Comparison of ENCODE assay signal across 7 mouse cellular contexts in the genomic region with DNA sequence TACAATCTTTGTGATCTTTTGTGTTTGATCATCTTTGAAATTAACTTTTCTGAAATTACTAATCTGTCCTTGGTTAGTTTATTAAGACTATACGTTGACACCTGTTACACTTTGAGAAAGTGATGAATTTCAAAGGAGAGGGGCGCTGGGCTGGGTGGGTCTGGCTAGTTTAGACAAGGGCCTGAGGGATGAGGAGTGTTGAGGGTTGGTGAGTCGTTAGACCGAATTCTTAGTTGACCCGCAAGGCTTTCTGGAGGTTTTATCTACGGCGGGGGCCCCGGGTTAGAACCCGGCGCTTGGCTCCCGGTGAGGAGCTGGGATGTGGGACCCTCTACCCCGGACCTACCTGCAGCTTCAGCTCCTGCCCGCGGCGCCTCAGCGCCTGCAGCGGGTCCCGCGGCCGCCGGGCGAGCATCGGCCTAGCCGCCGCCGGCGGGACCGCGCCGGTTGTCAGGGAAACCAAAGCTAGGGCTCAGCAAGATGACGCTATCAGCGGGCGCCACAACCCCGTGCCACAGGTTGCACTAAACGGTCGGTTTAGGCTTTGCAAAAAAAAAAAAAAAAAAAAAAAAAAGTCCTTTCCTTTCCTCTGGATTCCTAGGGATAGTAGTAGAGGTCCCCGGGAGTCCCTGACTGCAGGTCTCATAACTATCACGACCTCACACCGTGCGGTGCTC. TPM values are rescaled to one million over a fixed set of nuclear protein-coding genes. Genes with fewer than 3 reads are reported as not detected.
A peak's percentile ranks its signal among the peaks of the same experiment; 100 is the strongest.
DNase-seq lines count a peak whose midpoint lies in the region; ATAC-seq and TF ChIP-seq lines count a peak whose summit lies in the region.

A gene (minus strand): TSS at position 458 of the 677 bp plus-strand sequence.

- TF ChIP-seq POLR2A in small intestine, adult 2 months (IDR thresholded peaks at IDR 0.05; ENCODE audit: low read depth, low read length) = no peak; the same call in 1 of the 2 replicates

- DNase-seq in adrenal gland, adult 8-10 months = peak; percentile 77
- peak; percentile 86 for DNase-seq in embryo, embryonic 9.5 days (ENCODE audit: extremely low spot score)
- DNase-seq in gonadal fat pad, adult 2 months (ENCODE audit: low read depth) = peak; percentile 2
- peak; percentile 87 for DNase-seq in left cerebral cortex, postnatal 4 days

- no peak within 1 kb of the TSS for H3K27ac ChIP-seq in intestine, postnatal 0 days (ENCODE audit: low read depth, low read length)
- peak within 1 kb of the TSS; percentile 52; the same call in 1 of the 2 replicates for H3K27ac ChIP-seq in midbrain, embryonic 12.5 days (replicated peaks)
- H3K27ac ChIP-seq in small intestine, adult 2 months (ENCODE audit: insufficient read depth, low read depth, low read length) = no peak within 1 kb of the TSS

- under 1% methylated on average over 40 of the region's 40 CpGs for WGBS in intestine, postnatal 0 days
- WGBS in midbrain, embryonic 12.5 days = under 1% methylated on average over 40 of the region's 40 CpGs
- WGBS in small intestine, adult 2 months = 1% methylated on average over 40 of the region's 40 CpGs

- H3K4me3 ChIP-seq in intestine, postnatal 0 days (ENCODE audit: low read depth, low read length) = peak within 1 kb of the TSS; percentile 69
- peak within 1 kb of the TSS; percentile 72 for H3K4me3 ChIP-seq in midbrain, embryonic 12.5 days
- peak within 1 kb of the TSS; percentile 66 for H3K4me3 ChIP-seq in small intestine, adult 2 months (ENCODE audit: low read depth, low read length)

- no peaks in the 10 kb centered on the region for H3K9me3 ChIP-seq in intestine, postnatal 0 days (ENCODE audit: control insufficient read depth)
- H3K9me3 ChIP-seq in midbrain, embryonic 12.5 days = no peaks in the 10 kb centered on the region

- H3K9ac ChIP-seq in intestine, postnatal 0 days (ENCODE audit: low read depth, low read length) = peak within 1 kb of the TSS; percentile 69
- peak within 1 kb of the TSS; percentile 72 for H3K9ac ChIP-seq in midbrain, embryonic 12.5 days (replicated peaks)

- ATAC-seq in intestine, postnatal 0 days = peak; percentile 87
- peak; percentile 79 for ATAC-seq in midbrain, embryonic 12.5 days (ENCODE audit: low FRiP score, low read depth)

- no peaks in the 10 kb centered on the region for H3K36me3 ChIP-seq in intestine, postnatal 0 days (ENCODE audit: control insufficient read depth, insufficient read depth)
- no peaks in the 10 kb centered on the region for H3K36me3 ChIP-seq in midbrain, embryonic 12.5 days
- H3K36me3 ChIP-seq in small intestine, adult 2 months (ENCODE audit: control insufficient read depth, insufficient read depth, low read length) = no peaks in the 10 kb centered on the region

- intact Hi-C loops in left cerebral cortex, postnatal 4 days (cut with DNase I) = no loop called here

- H3K4me2 ChIP-seq in intestine, postnatal 0 days (replicated peaks; ENCODE audit: low read depth) = peak within 1 kb of the TSS; percentile 80
- peak within 1 kb of the TSS; percentile 74 for H3K4me2 ChIP-seq in midbrain, embryonic 12.5 days (replicated peaks)

- no peaks in the 10 kb centered on the region for H3K27me3 ChIP-seq in intestine, postnatal 0 days (replicated peaks; ENCODE audit: control insufficient read depth, insufficient read depth, low read length)
- H3K27me3 ChIP-seq in midbrain, embryonic 12.5 days = no peaks in the 10 kb centered on the region
- no peaks in the 10 kb centered on the region for H3K27me3 ChIP-seq in small intestine, adult 2 months (ENCODE audit: control insufficient read depth, insufficient read depth, low read length)

- H3K4me1 ChIP-seq in intestine, postnatal 0 days (replicated peaks; ENCODE audit: control insufficient read depth, insufficient read depth, low read length) = peaks cover 8% of the 10 kb centered on the region; the same call in 1 of the 2 replicates
- peaks cover 29% of the 10 kb centered on the region for H3K4me1 ChIP-seq in midbrain, embryonic 12.5 days
- peaks cover 4% of the 10 kb centered on the region; the same call in 1 of the 2 replicates for H3K4me1 ChIP-seq in small intestine, adult 2 months (ENCODE audit: control insufficient read depth, insufficient read depth, insufficient read length, low read length)

- no peak for TF ChIP-seq CTCF in intestine, postnatal 0 days (IDR thresholded peaks at IDR 0.05; ENCODE audit: low read depth)
- no peak for TF ChIP-seq CTCF in small intestine, adult 2 months (IDR thresholded peaks at IDR 0.05; ENCODE audit: extremely low read depth, insufficient read length, insufficient replicate concordance, low read depth, low read length)

RNA-seq across cellular contexts. Expression of the gene that starts here (rescaled TPM):
- 10 to 100 TPM; 16.8 to 35.0 (median 24.4) TPM for total RNA-seq in adrenal gland, adult 8-10 months (2022)
- polyA plus RNA-seq in gonadal fat pad, adult 2 months (2012; rRNA removed) = 19.9 and 21.3 TPM in 2 replicates
- 13.0 and 13.3 TPM in 2 replicates for polyA plus RNA-seq in intestine, postnatal 0 days (2015; fragmentation: Nextera tagmentation; extraction: Ambion mirVana)
- 10 to 100 TPM; 14.7 to 16.6 TPM for total RNA-seq in left cerebral cortex, postnatal 4 days (2021)
- polyA plus RNA-seq in midbrain, embryonic 12.5 days (2016; fragmentation: Nextera tagmentation; extraction: Ambion mirVana) = 31.7 and 33.3 TPM in 2 replicates
- polyA plus RNA-seq in small intestine, adult 2 months (2012; rRNA removed) = 1.1 and 1.3 TPM in 2 replicates

Comparison
In these comparisons a context has a peak if more than half of its experiments do, and no peak if none do; other contexts are left out.
1. DNase-seq: peak in every context shown above with its lines; median percentile 87 in left cerebral cortex, postnatal 4 days; 86 in embryo, embryonic 9.5 days; 77 in adrenal gland, adult 8-10 months; 2 in gonadal fat pad, adult 2 months.